Mouse (Mus musculus) heart, postnatal 36 days (tissue): ENCODE results near the gene Tdrd9. TPM values are rescaled to one million over a fixed set of nuclear protein-coding genes. Genes with fewer than 3 reads are reported as not detected.
A peak's percentile ranks its signal among the peaks of the same experiment; 100 is the strongest.

Source experiments
- DNase-seq, 2 experiments: peaks; one replicate each; pipeline ENCODE4 v3.0.0; 2021 to 2022
- intact Hi-C: fragments of 180-260 bp; cut with DNase I; formaldehyde crosslinking; loops from one replicate; pipeline ENCODE4 v1.15.1; 2025
- total RNA-seq, 2 experiments: library from RNA; stranded (reverse); gene quantifications; 2 replicates each; pipeline ENCODE4 v1.2.3; 2021

The Tdrd9 gene
- under 1 TPM in 1 of 2 experiments, not detected in 1; 0.33 TPM for total RNA-seq

DNA sequence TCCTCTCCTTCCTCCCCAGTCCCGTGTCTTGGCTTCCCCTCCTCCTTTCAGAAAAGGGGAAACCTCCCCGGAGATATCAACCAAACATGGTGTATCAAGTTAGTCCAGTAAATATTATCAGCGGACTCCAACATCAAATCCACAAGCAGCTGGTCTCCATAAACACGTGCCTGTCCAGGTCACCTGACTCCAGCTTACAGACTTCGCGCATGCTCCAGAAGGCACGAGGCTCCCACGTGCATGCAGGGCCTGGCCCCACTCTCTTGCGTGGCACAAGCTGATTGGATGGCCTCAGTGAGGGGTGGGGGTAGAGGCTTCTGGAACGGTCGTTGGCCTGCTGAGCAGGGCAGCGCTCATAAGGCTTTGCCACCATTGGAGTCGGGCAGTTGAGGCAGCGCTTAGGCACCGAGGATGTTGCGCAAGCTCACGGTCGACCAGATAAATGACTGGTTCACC is at the start of gene Tdrd9:
TSS of gene Tdrd9 (plus strand) at position 329 of the 456 bp plus-strand sequence.
- intact Hi-C loops: no loop called here
- no peak for DNase-seq

DNA sequence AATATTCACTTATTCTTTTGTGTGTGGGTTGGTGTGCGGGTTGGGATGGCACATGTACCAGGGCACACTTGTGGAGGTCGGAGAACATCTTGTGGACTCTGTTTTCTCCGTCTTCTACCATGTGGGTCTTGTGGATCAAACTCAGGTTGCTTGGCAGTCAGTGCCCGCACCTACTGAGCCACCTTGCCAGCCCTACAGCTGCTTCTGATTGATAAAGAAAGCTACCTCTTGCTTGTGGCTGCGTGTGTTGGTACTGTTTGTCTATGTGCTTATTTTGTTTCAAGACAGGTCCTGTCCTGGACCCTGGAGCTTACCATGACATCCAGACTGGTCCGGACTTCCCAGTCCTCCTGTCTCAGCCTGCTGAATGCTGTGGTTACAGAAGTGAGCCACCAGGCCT is 48.2 kb upstream of the Tdrd9 start:
- no peak for DNase-seq
- intact Hi-C loops: no loop called here

GRCm38 (mm10) chr12:111927338-111927737 is 44.0 kb upstream of the Tdrd9 start:
- intact Hi-C loops: no loop called here
- no peak for DNase-seq

DNA sequence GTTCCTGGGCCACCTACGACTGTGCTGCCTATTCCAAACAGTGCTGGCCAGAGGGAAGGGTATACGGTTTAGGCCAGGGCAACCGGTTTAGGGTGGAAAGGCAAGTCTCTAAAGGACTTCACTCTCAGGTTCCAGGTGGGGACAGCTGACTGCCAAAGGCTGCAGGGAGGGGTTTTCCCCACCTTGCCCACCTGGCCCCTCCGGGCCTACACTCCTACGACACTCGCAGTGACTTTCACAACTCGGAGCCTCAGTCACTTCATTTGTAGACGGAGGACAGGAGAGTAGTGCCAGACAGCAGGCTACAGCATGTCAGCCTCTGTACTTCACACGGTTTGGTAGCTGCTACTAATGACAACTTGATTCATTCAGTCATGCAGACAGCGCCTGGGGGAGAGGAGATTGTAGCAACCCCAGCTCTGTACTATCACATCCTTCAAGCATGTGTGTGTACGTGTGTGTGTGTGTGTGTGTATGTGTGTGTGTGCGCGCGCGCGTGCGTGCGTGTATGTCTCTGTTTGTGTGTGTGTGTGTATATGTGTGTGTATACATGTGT is 42.9 kb upstream of the Tdrd9 start:
- DNase-seq: no peak
- intact Hi-C loops: no loop called here

- no peak for DNase-seq
- intact Hi-C loops: no loop called here
Observed at GRCm38 (mm10) chr12:111931411-111932025, 39.8 kb upstream of the Tdrd9 start.

DNA sequence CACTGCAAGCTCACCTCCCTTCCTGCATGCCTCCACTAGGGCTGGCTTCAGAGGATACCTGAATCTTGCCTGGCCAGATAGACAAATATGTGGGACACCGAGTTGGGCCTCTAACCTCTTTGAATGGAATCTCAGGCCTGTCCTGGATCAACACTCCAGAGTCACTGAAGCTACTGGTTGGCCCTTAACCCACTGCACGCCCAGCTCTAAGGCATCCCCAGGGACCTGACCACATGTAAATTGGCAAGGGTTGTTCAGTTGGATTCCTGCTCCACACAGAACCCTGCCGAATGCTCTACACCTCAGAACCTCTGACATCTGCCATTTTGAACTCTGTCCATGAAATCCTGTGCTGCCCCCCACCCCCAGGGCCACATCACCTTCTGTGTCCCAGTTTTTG is 38.8 kb upstream of the Tdrd9 start:
- intact Hi-C loops: no loop called here
- no peak for DNase-seq

GRCm38 (mm10) chr12:111933032-111933704 is 38.2 kb upstream of the Tdrd9 start:
- intact Hi-C loops: no loop called here
- peak in 1 of 2 experiments; percentile 51 for DNase-seq

DNA sequence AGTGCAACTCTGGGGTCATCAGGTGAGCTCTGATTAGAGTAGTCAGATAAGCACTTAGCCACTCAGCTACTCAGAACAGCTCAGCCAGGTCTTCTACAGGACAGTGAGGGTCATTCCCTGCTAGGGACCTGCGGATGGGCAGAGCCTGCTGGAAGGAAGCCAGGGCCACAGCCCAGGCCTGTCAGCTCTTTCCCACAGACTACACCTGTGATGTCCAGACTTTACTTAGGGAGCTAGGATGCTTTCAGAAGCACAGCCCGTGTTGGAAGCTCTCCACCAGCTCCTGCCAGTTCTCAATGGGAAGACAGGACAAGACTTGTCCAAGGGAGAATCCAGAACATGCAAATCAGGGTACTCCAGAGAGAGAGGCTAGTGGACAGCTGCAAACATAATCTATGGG is 37.4 kb upstream of the Tdrd9 start:
- no peak for DNase-seq
- intact Hi-C loops: no loop called here

DNA sequence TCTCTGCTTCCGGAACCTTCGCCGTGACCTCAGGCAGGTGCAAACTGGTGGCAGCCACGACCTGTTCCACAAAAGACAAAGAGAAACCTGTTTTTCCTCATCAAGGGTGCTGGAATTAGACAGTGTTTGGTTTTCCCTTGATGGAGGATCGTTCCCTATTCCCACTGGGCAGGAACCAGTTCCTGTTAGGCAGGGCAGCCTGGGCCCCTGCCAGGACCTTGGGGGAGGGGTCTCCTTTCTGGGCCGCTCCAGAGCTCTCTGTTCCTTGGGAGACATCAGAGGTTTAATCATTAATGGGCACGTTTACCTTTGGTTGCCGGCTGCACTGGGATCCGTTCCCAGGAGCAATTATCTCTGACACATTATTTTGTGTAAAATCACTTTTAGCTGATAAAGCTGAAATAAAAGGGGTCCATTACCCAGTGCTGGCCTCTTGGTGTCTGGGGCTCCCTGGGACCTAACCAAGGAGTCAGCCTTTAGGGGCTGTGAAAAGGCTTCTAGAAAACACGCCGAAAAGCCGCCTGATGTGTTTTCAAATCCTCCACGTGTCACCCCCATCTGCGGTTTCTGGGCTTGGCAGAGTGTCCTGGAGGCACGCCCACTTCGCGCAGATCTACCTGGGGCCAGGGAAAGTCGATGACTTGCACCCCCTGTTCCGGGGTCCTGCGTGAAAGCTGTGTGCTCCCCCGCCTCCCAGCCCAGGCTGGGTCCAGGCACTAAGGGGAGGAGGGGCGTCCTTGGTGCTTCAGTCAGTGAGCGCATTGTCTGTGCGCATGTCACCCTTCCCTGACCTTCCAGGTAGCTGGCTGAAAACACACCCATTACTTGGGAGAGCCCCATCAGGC is 34.4 kb upstream of the Tdrd9 start:
- peak in 1 of 2 experiments; percentile 62 for DNase-seq
- intact Hi-C loops: no loop called here

DNA sequence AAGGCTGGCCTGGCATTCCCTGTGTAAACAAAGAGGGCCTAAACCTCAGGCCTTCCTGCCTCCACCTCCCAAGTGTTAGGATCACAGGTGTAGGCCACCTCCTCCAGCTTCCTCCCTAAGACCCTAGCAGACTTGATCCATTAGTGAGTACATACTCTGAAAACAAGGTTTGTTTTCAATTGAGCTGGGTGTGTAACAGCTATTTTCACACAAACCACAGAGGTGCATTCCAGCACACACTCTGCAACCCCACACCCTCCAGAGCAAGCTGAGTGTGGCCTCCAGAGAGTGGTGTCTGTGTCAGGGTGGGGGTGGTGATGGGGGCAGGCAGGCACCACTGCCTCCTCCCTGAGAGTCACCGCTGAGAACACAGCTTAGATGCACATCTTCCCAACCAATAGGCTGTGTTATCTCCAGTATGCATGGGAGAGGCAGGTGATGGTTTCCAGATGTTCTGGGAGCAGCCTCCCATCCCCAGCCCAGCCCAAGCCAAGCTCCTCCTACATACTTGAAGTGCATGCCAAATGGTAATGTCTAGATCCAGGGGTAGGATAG is 32.7 kb upstream of the Tdrd9 start:
- DNase-seq: no peak
- intact Hi-C loops: no loop called here

GRCm38 (mm10) chr12:111943421-111944064 is 27.8 kb upstream of the Tdrd9 start:
- DNase-seq: peak; percentile 31 to 37
- intact Hi-C loops: loop anchor here (2.0 to 5.0 kb wide), 2 partner anchors 27 to 36 kb away; partner anchors contain the start of gene Ppp1r13b

DNA sequence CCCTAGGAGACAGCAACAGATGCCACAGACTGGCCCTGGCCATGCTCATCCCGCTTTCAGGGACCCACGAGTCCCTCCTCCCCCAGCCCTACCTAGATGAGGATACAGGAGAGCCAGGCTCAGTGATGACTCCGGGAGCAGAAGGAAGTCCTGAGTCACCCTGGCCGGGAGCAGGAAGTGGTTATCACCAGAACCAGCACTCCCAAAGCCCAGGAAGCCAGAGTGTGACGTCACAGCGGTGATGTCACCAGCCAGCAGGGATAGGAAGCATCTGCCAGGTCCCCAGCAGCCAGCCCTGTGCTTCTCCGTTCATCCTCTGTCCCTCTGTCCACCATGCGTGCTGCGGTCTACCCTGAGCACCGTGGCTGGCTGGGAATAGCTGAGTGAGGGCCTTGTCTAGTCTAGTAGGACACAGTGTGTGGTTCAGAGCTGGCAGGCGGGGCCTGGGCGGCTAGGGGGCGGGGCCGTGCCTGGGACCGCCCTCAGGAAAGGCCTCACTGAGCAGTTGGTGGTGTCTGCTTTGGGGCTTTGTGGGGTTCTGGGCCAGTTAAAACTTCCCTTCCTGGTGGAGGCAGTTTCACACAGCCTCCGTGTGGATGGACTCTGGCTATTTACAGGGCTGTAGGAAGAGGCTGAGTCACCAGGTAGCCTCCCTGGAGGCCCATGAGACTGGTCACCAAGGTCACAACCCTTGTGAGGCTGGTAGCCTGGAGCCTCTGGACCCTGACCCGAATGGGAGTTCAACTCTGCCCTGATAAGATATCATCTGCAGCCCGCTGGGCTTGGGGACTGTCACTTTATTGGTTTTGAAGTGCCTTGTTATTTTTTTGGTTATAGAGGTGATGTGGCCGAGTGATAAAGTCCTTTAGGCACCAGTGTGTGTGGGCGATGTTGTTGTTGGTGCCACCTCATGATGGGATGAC is 27.0 kb upstream of the Tdrd9 start:
- intact Hi-C loops: loop anchor here (5.0 kb wide), 1 partner anchor 37 kb away; the partner anchor contains the start of gene Ppp1r13b
- DNase-seq: peak; percentile 18 to 30

GRCm38 (mm10) chr12:111945115-111945514 is 26.2 kb upstream of the Tdrd9 start:
- peak; percentile 60 to 62 for DNase-seq
- intact Hi-C loops: loop anchor here (5.0 kb wide), 2 partner anchors 278 to 293 kb away; no protein-coding TSS in a partner anchor

DNA sequence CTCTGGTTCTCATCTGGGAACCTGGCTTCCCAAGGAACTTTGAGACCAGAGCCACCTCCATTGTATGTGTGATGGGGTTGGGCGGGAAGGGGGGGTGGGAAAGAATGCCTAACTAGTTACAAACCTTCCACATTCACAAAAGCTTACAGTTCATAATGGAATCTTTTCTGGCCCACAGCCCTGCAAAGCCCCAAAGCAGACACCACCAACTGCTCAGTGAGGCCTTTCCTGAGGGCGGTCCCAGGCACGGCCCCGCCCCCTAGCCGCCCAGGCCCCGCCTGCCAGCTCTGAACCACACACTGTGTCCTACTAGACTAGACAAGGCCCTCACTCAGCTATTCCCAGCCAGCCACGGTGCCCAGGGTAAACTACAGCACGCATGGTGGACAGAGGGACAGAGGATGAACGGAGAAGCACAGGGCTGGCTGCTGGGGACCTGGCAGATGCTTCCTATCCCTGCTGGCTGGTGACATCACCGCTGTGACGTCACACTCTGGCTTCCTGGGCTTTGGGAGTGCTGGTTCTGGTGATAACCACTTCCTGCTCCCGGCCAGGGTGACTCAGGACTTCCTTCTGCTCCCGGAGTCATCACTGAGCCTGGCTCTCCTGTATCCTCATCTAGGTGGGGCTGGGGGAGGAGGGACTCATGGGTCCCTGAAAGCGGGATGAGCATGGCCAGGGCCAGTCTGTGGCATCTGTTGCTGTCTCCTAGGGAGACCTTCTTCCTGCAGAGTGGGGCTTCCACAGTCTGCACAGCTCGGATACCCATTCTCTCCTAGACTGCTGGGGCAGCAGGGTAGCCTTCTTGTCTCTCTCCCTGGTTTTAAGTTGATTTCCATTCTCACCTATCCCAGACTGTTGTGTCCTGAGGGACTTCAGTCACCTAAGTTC is 25.3 kb upstream of the Tdrd9 start:
- peak; percentile 15 to 18 for DNase-seq
- intact Hi-C loops: loop anchor here (1.0 to 5.0 kb wide), 3 partner anchors 68 to 294 kb away; no protein-coding TSS in a partner anchor

- intact Hi-C loops: loop anchor here (1.0 to 5.0 kb wide), 3 partner anchors 68 to 294 kb away; no protein-coding TSS in a partner anchor
- DNase-seq: peak; percentile 62
Observed at GRCm38 (mm10) chr12:111946716-111947115, 24.6 kb upstream of the Tdrd9 start.

- intact Hi-C loops: no loop called here
- DNase-seq: no peak
Observed at GRCm38 (mm10) chr12:111950486-111950885, 20.9 kb upstream of the Tdrd9 start.

DNA sequence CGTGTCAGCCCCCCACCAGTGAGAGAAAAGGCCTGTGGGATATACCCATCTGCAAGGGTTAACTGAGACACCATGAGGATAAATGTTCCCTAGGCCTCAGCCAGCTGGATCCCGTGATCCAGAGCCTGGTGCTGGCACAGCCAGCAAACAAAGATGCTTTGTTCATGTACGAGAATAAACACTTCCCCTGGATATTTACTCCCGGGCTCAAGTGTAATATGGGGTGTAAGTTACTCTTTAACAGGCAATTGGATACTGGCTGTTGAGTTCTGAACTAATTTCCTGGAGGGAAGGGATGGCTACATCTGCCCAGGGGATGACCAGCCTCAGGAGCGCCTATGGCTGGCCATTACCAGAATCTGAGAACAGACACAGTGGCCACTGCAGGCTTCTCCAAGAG is 19.7 kb upstream of the Tdrd9 start:
- intact Hi-C loops: no loop called here
- DNase-seq: no peak

GRCm38 (mm10) chr12:111956173-111956572 is 15.2 kb upstream of the Tdrd9 start:
- intact Hi-C loops: loop anchor here (5.0 kb wide), 1 partner anchor 194 kb away; no protein-coding TSS in a partner anchor
- no peak for DNase-seq
